Comparison of ENCODE assay signal across 8 mouse cellular contexts in the genomic region with DNA sequence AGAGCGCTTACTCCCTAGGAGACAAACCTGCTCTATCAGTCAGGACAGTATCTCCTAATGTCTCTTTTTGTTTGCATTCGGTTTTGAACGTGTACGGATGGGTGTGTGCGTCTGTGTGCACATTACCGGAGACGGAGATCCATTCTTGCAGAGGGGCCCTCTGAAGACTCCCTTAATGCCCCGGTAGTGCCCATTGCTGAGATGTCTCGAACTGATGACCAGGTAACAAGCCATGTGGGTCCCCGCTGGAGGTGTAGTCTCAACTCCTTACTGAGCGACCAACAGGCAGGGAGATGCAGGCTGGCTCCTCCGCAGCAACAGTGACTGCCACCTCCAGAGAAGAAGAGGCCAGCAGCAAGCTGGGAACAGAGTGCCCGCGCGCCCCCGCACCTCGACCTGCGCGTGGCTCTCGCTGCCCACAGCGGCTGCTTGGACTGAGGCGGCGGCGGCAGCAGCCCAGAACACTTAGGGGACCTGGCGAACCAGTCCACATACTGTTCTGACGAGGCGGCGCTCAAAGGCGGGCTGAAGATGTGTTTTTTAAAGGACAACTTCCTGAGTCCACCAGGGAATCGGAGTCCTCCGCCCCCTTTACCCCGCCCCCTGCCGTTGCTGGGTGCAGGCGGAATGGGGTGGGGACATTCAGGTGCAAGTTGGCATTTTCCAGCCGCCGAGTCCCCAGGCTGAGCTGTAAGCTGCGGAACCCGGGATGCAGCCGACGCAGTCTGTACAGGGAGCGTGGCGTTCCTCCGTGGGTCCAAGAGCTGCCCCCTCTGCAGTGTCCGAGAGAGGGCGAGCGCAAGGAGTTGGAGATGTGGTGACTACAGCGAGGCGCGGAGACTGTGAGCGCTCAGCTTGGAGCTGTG. TPM values are rescaled to one million over a fixed set of nuclear protein-coding genes. Genes with fewer than 3 reads are reported as not detected.
A peak's percentile ranks its signal among the peaks of the same experiment; 100 is the strongest.
DNase-seq lines count a peak whose midpoint lies in the region; ATAC-seq lines count a peak whose summit lies in the region.

Gene Zfp804b, minus strand, starts transcription at position 612 of the 866 bp plus-strand sequence.

- peak within 1 kb of the TSS; percentile 61 for H3K4me3 ChIP-seq in forebrain, embryonic 16.5 days (replicated peaks; ENCODE audit: low read length)
- peak within 1 kb of the TSS; percentile 69 for H3K4me3 ChIP-seq in hindbrain, embryonic 15.5 days

- peak; percentile 12 for DNase-seq in layer of hippocampus, adult 11-12 months (ENCODE audit: low spot score)
- no peak for DNase-seq in layer of hippocampus, adult 9-10 months (ENCODE audit: low spot score)
- peak; percentile 16 to 45 for DNase-seq in left cerebral cortex, postnatal 10 days (ENCODE audit: extremely low spot score in 1 of 2, low spot score in 2 of 2)
- peak; percentile 50 to 56 for DNase-seq in lung, postnatal 4 days
- DNase-seq in right cerebral cortex, postnatal 36 days (ENCODE audit: low spot score in 2 of 2), result peak; percentile 9 to 27
- no peak for DNase-seq in thymus, postnatal 4 days

- H3K9ac ChIP-seq in forebrain, embryonic 16.5 days (replicated peaks; ENCODE audit: low read depth, low read length), result peak within 1 kb of the TSS; percentile 52
- H3K9ac ChIP-seq in hindbrain, embryonic 15.5 days, result peak within 1 kb of the TSS; percentile 66

- H3K27ac ChIP-seq in forebrain, embryonic 16.5 days (ENCODE audit: low read length), result no peak within 1 kb of the TSS
- H3K27ac ChIP-seq in hindbrain, embryonic 15.5 days (replicated peaks), result peak within 1 kb of the TSS; percentile 66

- H3K4me1 ChIP-seq in forebrain, embryonic 16.5 days (replicated peaks; ENCODE audit: control insufficient read depth, insufficient read depth, low read length), result peaks cover 7% of the 10 kb centered on the region; the same call in 1 of the 2 replicates
- H3K4me1 ChIP-seq in hindbrain, embryonic 15.5 days (replicated peaks), result no peaks in the 10 kb centered on the region

- intact Hi-C loops in left cerebral cortex, postnatal 10 days (cut with DNase I), result no loop called here

- peak within 1 kb of the TSS; percentile 75 for H3K4me2 ChIP-seq in forebrain, embryonic 16.5 days (ENCODE audit: low read length)
- peak within 1 kb of the TSS; percentile 86 for H3K4me2 ChIP-seq in hindbrain, embryonic 15.5 days

- peak; percentile 94 for ATAC-seq in forebrain, embryonic 16.5 days
- peak; percentile 94 for ATAC-seq in hindbrain, embryonic 15.5 days (ENCODE audit: low FRiP score, low read depth)

- no peaks in the 10 kb centered on the region for H3K36me3 ChIP-seq in forebrain, embryonic 16.5 days (ENCODE audit: control insufficient read depth, insufficient read depth)
- no peaks in the 10 kb centered on the region for H3K36me3 ChIP-seq in hindbrain, embryonic 15.5 days

- WGBS in forebrain, embryonic 16.5 days, result under 1% methylated on average over 50 of the region's 50 CpGs
- under 1% methylated on average over 50 of the region's 50 CpGs for WGBS in hindbrain, embryonic 15.5 days

- H3K9me3 ChIP-seq in forebrain, embryonic 16.5 days (ENCODE audit: control insufficient read depth, low read length), result no peaks in the 10 kb centered on the region
- H3K9me3 ChIP-seq in hindbrain, embryonic 15.5 days, result no peaks in the 10 kb centered on the region

- no peaks in the 10 kb centered on the region for H3K27me3 ChIP-seq in forebrain, embryonic 16.5 days (replicated peaks; ENCODE audit: control insufficient read depth, insufficient read depth, low read length)
- H3K27me3 ChIP-seq in hindbrain, embryonic 15.5 days, result no peaks in the 10 kb centered on the region

RNA-seq across cellular contexts. Expression of gene Zfp804b, which starts in this region (rescaled TPM):
- 0.72 and 1.7 TPM in 2 replicates for polyA plus RNA-seq in forebrain, embryonic 16.5 days (2015; fragmentation: Nextera tagmentation; extraction: Ambion mirVana)
- 2.7 and 3.1 TPM in 2 replicates for polyA plus RNA-seq in hindbrain, embryonic 15.5 days (2015; fragmentation: Nextera tagmentation; extraction: Ambion mirVana)
- total RNA-seq in left cerebral cortex, postnatal 10 days (2021), result 1 to 10 TPM; 2.4 to 3.1 TPM

Comparison
In these comparisons a context has a peak if more than half of its experiments do, and no peak if none do; other contexts are left out.
1. DNase-seq: peak in layer of hippocampus, adult 11-12 months (single experiment), left cerebral cortex, postnatal 10 days (2 of 2), lung, postnatal 4 days (2 of 2) and right cerebral cortex, postnatal 36 days (2 of 2); none in layer of hippocampus, adult 9-10 months (single experiment) and thymus, postnatal 4 days (single experiment).